ENCODE assay signal across 10 mouse cellular contexts in the genomic region with DNA sequence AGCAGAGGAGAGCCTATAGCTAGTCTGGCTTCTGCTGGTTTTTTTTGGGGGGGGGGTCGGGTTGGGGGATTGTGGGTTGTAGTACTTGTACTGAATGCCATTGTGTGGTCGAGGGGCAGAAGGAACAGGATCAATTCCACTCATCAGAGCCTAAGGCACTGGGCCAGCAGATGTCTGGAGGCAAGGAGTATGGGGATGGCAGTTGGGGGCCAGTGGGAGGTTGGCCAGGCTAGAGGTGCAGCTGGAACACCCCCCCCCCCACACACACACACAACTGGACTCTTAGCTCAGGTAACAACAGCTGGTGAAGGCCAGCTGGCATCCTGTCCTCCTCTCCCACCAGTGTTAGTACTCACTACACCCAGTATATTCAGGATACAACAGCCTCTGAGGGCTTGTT. TPM values are rescaled to one million over a fixed set of nuclear protein-coding genes. Genes with fewer than 3 reads are reported as not detected.
A peak's percentile ranks its signal among the peaks of the same experiment; 100 is the strongest.
DNase-seq lines count a peak whose midpoint lies in the region; ATAC-seq lines count a peak whose summit lies in the region.
"Had no signal": no experiment of that assay in that cellular context is flagged by ENCODE, and none has a peak within 500 bp of the region (broad histone marks: within the 10 kb centered on the region; RNA-seq: fewer than 3 reads in every experiment).

No protein-coding gene starts in this region.

- H3K27me3 ChIP-seq in neural tube, embryonic 11.5 days (ENCODE audit: control insufficient read depth, insufficient read depth, low read length) = no peaks in the 10 kb centered on the region
- no peaks in the 10 kb centered on the region for H3K27me3 ChIP-seq in liver, embryonic 16.5 days (ENCODE audit: control insufficient read depth, insufficient read depth, low read depth, low read length)

- no peak overlapping the region for H3K27ac ChIP-seq in neural tube, embryonic 11.5 days (ENCODE audit: low read depth, low read length)
- H3K27ac ChIP-seq in liver, embryonic 16.5 days (ENCODE audit: low read length) = peak overlapping the region; percentile 90

- H3K9ac ChIP-seq in neural tube, embryonic 11.5 days (ENCODE audit: low read length) = no peak overlapping the region
- no peak overlapping the region; the same call in 1 of the 2 replicates for H3K9ac ChIP-seq in liver, embryonic 16.5 days (ENCODE audit: low read depth, low read length)

- peak overlapping the region; percentile 75; the same call in 1 of the 2 replicates for H3K4me2 ChIP-seq in neural tube, embryonic 11.5 days (ENCODE audit: low read depth)
- H3K4me2 ChIP-seq in liver, embryonic 16.5 days (ENCODE audit: low read depth, low read length) = peak overlapping the region; percentile 99

- DNase-seq in cerebellum, adult 11-12 months = peak; percentile 27
- no peak for DNase-seq in cerebellum, postnatal 25 days
- DNase-seq in neural tube, embryonic 11.5 days (ENCODE audit: low spot score) = no peak
- no peak for DNase-seq in neural tube, embryonic 10.5 days (ENCODE audit: extremely low spot score, low spot score)
- DNase-seq in right cerebral cortex, adult 2 months (ENCODE audit: low spot score in 2 of 2) = no peak
- no peak for DNase-seq in retina, embryonic 14.5 days (ENCODE audit: low spot score)
- no peak for DNase-seq in testis, postnatal 14 days (ENCODE audit: low spot score)

- no peaks in the 10 kb centered on the region for H3K9me3 ChIP-seq in neural tube, embryonic 11.5 days (ENCODE audit: control insufficient read depth, low read length)
- no peaks in the 10 kb centered on the region for H3K9me3 ChIP-seq in liver, embryonic 16.5 days (replicated peaks; ENCODE audit: control insufficient read depth, low read length)

- H3K4me3 ChIP-seq in neural tube, embryonic 11.5 days (ENCODE audit: low read depth, low read length) = no peak overlapping the region
- no peak overlapping the region for H3K4me3 ChIP-seq in liver, embryonic 16.5 days (ENCODE audit: low read depth, low read length)

- WGBS in neural tube, embryonic 11.5 days = 24% methylated on average over 2 of the region's 2 CpGs
- WGBS in liver, embryonic 16.5 days (ENCODE audit: insufficient replicate concordance) = 11% methylated on average over 2 of the region's 2 CpGs

- H3K4me1 ChIP-seq in neural tube, embryonic 11.5 days (ENCODE audit: control insufficient read depth, insufficient read depth, low read length) = peaks cover 3% of the 10 kb centered on the region; the same call in 1 of the 2 replicates
- H3K4me1 ChIP-seq in liver, embryonic 16.5 days (ENCODE audit: control insufficient read depth, low read depth, low read length) = peaks cover 26% of the 10 kb centered on the region

- peaks cover 2% of the 10 kb centered on the region; the same call in 1 of the 2 replicates for H3K36me3 ChIP-seq in neural tube, embryonic 11.5 days (ENCODE audit: control insufficient read depth, insufficient read depth, low read length)
- H3K36me3 ChIP-seq in liver, embryonic 16.5 days (ENCODE audit: control insufficient read depth, insufficient read depth) = no peaks in the 10 kb centered on the region

- ATAC-seq in neural tube, embryonic 11.5 days (ENCODE audit: insufficient read depth, low FRiP score, low TSS enrichment) = 0 out of 2 replicates have a peak, but pooled peaks have one; percentile 3
- ATAC-seq in liver, embryonic 16.5 days (ENCODE audit: low read depth) = no peak

RNA-seq across cellular contexts. Expression of a gene that starts 1.2 kb away (rescaled TPM):
- polyA plus RNA-seq in neural tube, embryonic 11.5 days (2014; fragmentation: Nextera tagmentation; extraction: Ambion mirVana) = 127 and 131 TPM in 2 replicates
- 55.8 and 63.5 TPM in 2 replicates for polyA plus RNA-seq in liver, embryonic 16.5 days (2015; fragmentation: Nextera tagmentation; extraction: Ambion mirVana)

RNA-seq across cellular contexts. Expression of a gene that starts 14.4 kb away (rescaled TPM):
- not detected in 2 replicates for polyA plus RNA-seq in neural tube, embryonic 11.5 days (2014; fragmentation: Nextera tagmentation; extraction: Ambion mirVana)
- polyA plus RNA-seq in liver, embryonic 16.5 days (2015; fragmentation: Nextera tagmentation; extraction: Ambion mirVana) = not detected in 2 replicates
- polyA plus RNA-seq: heart, postnatal 0 days; spleen, adult 2 months had no signal

RNA-seq across cellular contexts. Expression of a gene that starts 18.1 kb away (rescaled TPM):
- 42.0 and 45.1 TPM in 2 replicates for polyA plus RNA-seq in neural tube, embryonic 11.5 days (2014; fragmentation: Nextera tagmentation; extraction: Ambion mirVana)
- polyA plus RNA-seq in liver, embryonic 16.5 days (2015; fragmentation: Nextera tagmentation; extraction: Ambion mirVana) = 9.1 and 9.4 TPM in 2 replicates

RNA-seq across cellular contexts. Expression of a gene that starts 30.8 kb away (rescaled TPM):
- 0.28 TPM in 1 of 2 replicates, not detected in the other for polyA plus RNA-seq in neural tube, embryonic 11.5 days (2014; fragmentation: Nextera tagmentation; extraction: Ambion mirVana)
- not detected in 2 replicates for polyA plus RNA-seq in liver, embryonic 16.5 days (2015; fragmentation: Nextera tagmentation; extraction: Ambion mirVana)
- polyA plus RNA-seq: heart, postnatal 0 days; spleen, adult 2 months had no signal

RNA-seq across cellular contexts. Expression of a gene that starts 30.8 kb away (rescaled TPM):
- 95.0 and 110 TPM in 2 replicates for polyA plus RNA-seq in neural tube, embryonic 11.5 days (2014; fragmentation: Nextera tagmentation; extraction: Ambion mirVana)
- polyA plus RNA-seq in liver, embryonic 16.5 days (2015; fragmentation: Nextera tagmentation; extraction: Ambion mirVana) = 19.8 and 21.3 TPM in 2 replicates
